In the genomic region with DNA sequence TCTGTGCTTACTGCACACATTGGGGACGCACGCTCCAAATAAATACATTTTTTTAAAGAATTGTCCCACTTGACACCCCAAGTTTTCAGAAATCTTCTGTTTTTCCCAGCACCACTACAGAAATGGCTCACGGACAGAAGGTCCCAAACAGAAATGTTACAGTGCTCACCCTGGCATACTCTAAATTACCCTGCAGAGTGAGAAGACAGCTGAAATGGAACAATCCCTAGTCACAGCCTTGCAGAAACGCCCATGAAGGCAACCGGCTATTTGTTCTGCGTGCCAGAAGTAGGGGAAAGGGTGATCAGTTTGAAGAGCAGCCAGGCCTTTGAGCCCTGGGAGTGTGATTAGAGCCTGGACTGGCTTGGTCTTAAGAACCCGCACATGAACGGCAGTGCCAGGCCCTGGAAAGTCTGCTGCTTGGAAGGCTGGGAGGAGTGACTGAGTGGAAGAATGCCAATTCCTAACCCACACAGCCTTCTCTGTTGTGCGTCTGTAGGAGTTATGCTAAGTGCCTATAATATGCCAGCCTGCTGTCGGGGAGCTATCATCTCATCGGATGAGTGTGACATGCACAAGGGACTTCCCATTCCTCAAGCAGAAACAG, we compare ENCODE assay signal across 8 mouse cellular contexts. TPM values are rescaled to one million over a fixed set of nuclear protein-coding genes. Genes with fewer than 3 reads are reported as not detected.
DNase-seq lines count a peak whose midpoint lies in the region; TF ChIP-seq lines count a peak whose summit lies in the region.
"Had no signal": no experiment of that assay in that cellular context is flagged by ENCODE, and none has a peak within 500 bp of the region (broad histone marks: within the 10 kb centered on the region; RNA-seq: fewer than 3 reads in every experiment).

No protein-coding gene starts in this region.

- no peak for TF ChIP-seq POLR2A in kidney, adult 2 months (IDR thresholded peaks at IDR 0.05; ENCODE audit: low read depth, low read length)

- no peak overlapping the region for H3K4me3 ChIP-seq in kidney, adult 2 months (ENCODE audit: insufficient read depth, low read depth, low read length)
- H3K4me3 ChIP-seq: midbrain, embryonic 13.5 days had no signal

- no peaks in the 10 kb centered on the region for H3K36me3 ChIP-seq in kidney, adult 2 months (ENCODE audit: control insufficient read depth, insufficient read depth, low read length)
- H3K36me3 ChIP-seq: midbrain, embryonic 13.5 days had no signal

- DNase-seq in kidney, adult 2 months: peak; percentile 50
- DNase-seq in kidney, postnatal 4 days: no peak
- peak; percentile 85 for DNase-seq in fibroblast of lung, adult 2 months (ENCODE audit: low read depth)
- DNase-seq in layer of hippocampus, adult 11-12 months (ENCODE audit: low spot score): peak; percentile 60
- DNase-seq in right cerebral cortex, adult 18-20 months: peak; percentile 80
- no peak for DNase-seq in yolk sac, embryonic 10.5 days (ENCODE audit: low spot score)
- DNase-seq in thymus, postnatal 14 days: no peak

- no peak overlapping the region for H3K27ac ChIP-seq in kidney, adult 2 months (ENCODE audit: insufficient read depth, low read depth, low read length)
- H3K27ac ChIP-seq: midbrain, embryonic 13.5 days had no signal

- WGBS in kidney, adult 2 months: 72% methylated on average over 11 of the region's 11 CpGs

- no peaks in the 10 kb centered on the region; the same call in 1 of the 2 replicates for H3K4me1 ChIP-seq in kidney, adult 2 months (ENCODE audit: control insufficient read depth, insufficient read depth, low read length)
- H3K4me1 ChIP-seq: midbrain, embryonic 13.5 days had no signal

- no peaks in the 10 kb centered on the region for H3K27me3 ChIP-seq in kidney, adult 2 months (replicated peaks; ENCODE audit: control insufficient read depth, insufficient read depth, low read length)
- H3K27me3 ChIP-seq: midbrain, embryonic 13.5 days had no signal

- TF ChIP-seq CTCF in kidney, adult 2 months (conservative IDR thresholded peaks at IDR 0.05; ENCODE audit: insufficient read depth, insufficient read length, low read depth, low read length): no peak

RNA-seq across cellular contexts. Expression of gene Fdx1, which starts 22.2 kb away (rescaled TPM):
- 156 and 211 TPM in 2 replicates for polyA plus RNA-seq in kidney, adult 2 months (2012; rRNA removed)

Comparison
In these comparisons a context has a peak if more than half of its experiments do, and no peak if none do; other contexts are left out.
1. DNase-seq: peak in kidney, adult 2 months (single experiment), fibroblast of lung, adult 2 months (single experiment), layer of hippocampus, adult 11-12 months (single experiment) and right cerebral cortex, adult 18-20 months (single experiment); none in kidney, postnatal 4 days (0 of 2), yolk sac, embryonic 10.5 days (single experiment) and thymus, postnatal 14 days (single experiment).